Mouse (Mus musculus): ENCODE results near the gene Arhgef3.

- TF ChIP-seq CTCF (IDR thresholded peaks at IDR 0.05; ENCODE audit: insufficient read depth, low read length) (no peak), POLR2A (IDR thresholded peaks at IDR 0.05; ENCODE audit: borderline replicate concordance, extremely low read depth, low read depth, low read length) (no peak)
Observed at GRCm38 (mm10) chr14:27244898-27245297, 130.2 kb downstream of the Arhgef3 start.

All from lung, adult 2 months (tissue).